ENCODE assay signal across 11 mouse cellular contexts in genomic region chr3:121429469-121429868, GRCm38 (mm10). TPM values are rescaled to one million over a fixed set of nuclear protein-coding genes. Genes with fewer than 3 reads are reported as not detected.
DNase-seq lines count a peak whose midpoint lies in the region; ATAC-seq lines count a peak whose summit lies in the region.
"Had no signal": no experiment of that assay in that cellular context is flagged by ENCODE, and none has a peak within 500 bp of the region (broad histone marks: within the 10 kb centered on the region; RNA-seq: fewer than 3 reads in every experiment).

No protein-coding gene starts in this region.

- intact Hi-C loops in heart, postnatal 14 days (cut with DNase I): loop anchor here (10.0 kb wide), 1 partner anchor 255 kb away; the partner anchor contains the start of gene Rwdd3

- no peak for ATAC-seq in heart, embryonic 11.5 days (replicated peaks; ENCODE audit: insufficient number of reproducible peaks, low FRiP score, low TSS enrichment)
- ATAC-seq in hindbrain, embryonic 14.5 days (ENCODE audit: low FRiP score): no peak
- no peak for ATAC-seq in midbrain, embryonic 14.5 days (ENCODE audit: low FRiP score, low TSS enrichment)

- no peaks in the 10 kb centered on the region for H3K36me3 ChIP-seq in heart, embryonic 11.5 days (ENCODE audit: control insufficient read depth, insufficient read depth, low read length)
- no peaks in the 10 kb centered on the region for H3K36me3 ChIP-seq in hindbrain, embryonic 14.5 days (replicated peaks; ENCODE audit: control insufficient read depth, insufficient read depth)
- H3K36me3 ChIP-seq in midbrain, embryonic 14.5 days (ENCODE audit: control insufficient read depth, insufficient read depth, low read length): no peaks in the 10 kb centered on the region

- no peaks in the 10 kb centered on the region for H3K27me3 ChIP-seq in heart, embryonic 11.5 days (ENCODE audit: control insufficient read depth, insufficient read depth, low read length)
- H3K27me3 ChIP-seq in hindbrain, embryonic 14.5 days (ENCODE audit: control insufficient read depth, insufficient read depth, low read length): no peaks in the 10 kb centered on the region
- peaks cover 2% of the 10 kb centered on the region; the same call in 1 of the 2 replicates for H3K27me3 ChIP-seq in midbrain, embryonic 14.5 days (ENCODE audit: control insufficient read depth, insufficient read depth, low read length)

- H3K9ac ChIP-seq in heart, embryonic 11.5 days (ENCODE audit: low read depth, low read length): no peak overlapping the region
- peak overlapping the region; percentile 42 for H3K9ac ChIP-seq in hindbrain, embryonic 14.5 days
- peak overlapping the region; percentile 20; the same call in 1 of the 2 replicates for H3K9ac ChIP-seq in midbrain, embryonic 14.5 days (replicated peaks; ENCODE audit: low read length)

- DNase-seq in heart, postnatal 14 days: no peak
- DNase-seq in hindbrain, embryonic 14.5 days (ENCODE audit: low spot score): no peak
- no peak for DNase-seq in midbrain, embryonic 14.5 days
- DNase-seq in adrenal gland, postnatal 10 days: no peak
- DNase-seq in left cerebral cortex, adult 11 months (ENCODE audit: low spot score): no peak
- no peak for DNase-seq in ovary, adult 18-20 months (ENCODE audit: low spot score)
- DNase-seq: kidney, adult 8-10 months; lung, postnatal 36 days; thymus, postnatal 36 days had no signal

- H3K4me1 ChIP-seq in heart, embryonic 11.5 days (ENCODE audit: control insufficient read depth, insufficient read depth, low read length): peaks cover 53% of the 10 kb centered on the region
- H3K4me1 ChIP-seq in brown adipose tissue, adult 24 weeks (ENCODE audit: control insufficient read depth, insufficient read depth, insufficient read length, low read length): peaks cover 13% of the 10 kb centered on the region
- peaks cover 50% of the 10 kb centered on the region for H3K4me1 ChIP-seq in hindbrain, embryonic 14.5 days (replicated peaks; ENCODE audit: control insufficient read depth, insufficient read depth, low read length)
- peaks cover 47% of the 10 kb centered on the region for H3K4me1 ChIP-seq in midbrain, embryonic 14.5 days (ENCODE audit: control insufficient read depth, insufficient read depth, low read length)

- peak overlapping the region; percentile 1; the same call in 1 of the 2 replicates for H3K4me3 ChIP-seq in heart, embryonic 11.5 days (ENCODE audit: low read depth, low read length)
- peak overlapping the region; percentile 29; the same call in 1 of the 2 replicates for H3K4me3 ChIP-seq in brown adipose tissue, adult 24 weeks (ENCODE audit: insufficient read depth, low read depth, low read length)
- peak overlapping the region; percentile 91 for H3K4me3 ChIP-seq in hindbrain, embryonic 14.5 days (replicated peaks; ENCODE audit: low read length)
- H3K4me3 ChIP-seq in midbrain, embryonic 14.5 days (replicated peaks; ENCODE audit: low read depth, low read length): peak overlapping the region; percentile 95

- no peaks in the 10 kb centered on the region for H3K9me3 ChIP-seq in heart, embryonic 11.5 days (replicated peaks; ENCODE audit: control insufficient read depth, low read length)
- H3K9me3 ChIP-seq in hindbrain, embryonic 14.5 days (ENCODE audit: control insufficient read depth, low read length): no peaks in the 10 kb centered on the region
- no peaks in the 10 kb centered on the region for H3K9me3 ChIP-seq in midbrain, embryonic 14.5 days (ENCODE audit: control insufficient read depth, low read length)

- peak overlapping the region; percentile 92 for H3K4me2 ChIP-seq in heart, embryonic 11.5 days
- peak overlapping the region; percentile 72 for H3K4me2 ChIP-seq in hindbrain, embryonic 14.5 days (replicated peaks)
- peak overlapping the region; percentile 90 for H3K4me2 ChIP-seq in midbrain, embryonic 14.5 days (ENCODE audit: low read length)

- no peak overlapping the region for H3K27ac ChIP-seq in heart, embryonic 11.5 days (ENCODE audit: low read depth, low read length)
- H3K27ac ChIP-seq in brown adipose tissue, adult 24 weeks (replicated peaks; ENCODE audit: low read depth, low read length): peak overlapping the region; percentile 97; the same call in 1 of the 2 replicates
- no peak overlapping the region; the same call in 1 of the 2 replicates for H3K27ac ChIP-seq in hindbrain, embryonic 14.5 days
- 0 out of 2 replicates have a peak overlapping the region, but pooled peaks have one; percentile 20 for H3K27ac ChIP-seq in midbrain, embryonic 14.5 days (replicated peaks; ENCODE audit: low read depth, low read length)

- WGBS in heart, embryonic 11.5 days (ENCODE audit: insufficient replicate concordance): 42% methylated on average over 3 of the region's 3 CpGs
- 9% methylated on average over 3 of the region's 3 CpGs for WGBS in hindbrain, embryonic 14.5 days
- 6% methylated on average over 3 of the region's 3 CpGs for whole genome bisulfite sequencing in midbrain, embryonic 14.5 days

RNA-seq across cellular contexts. Expression of gene Cnn3, which starts 3.2 kb away (rescaled TPM):
- 488 and 525 TPM in 2 replicates for polyA plus RNA-seq in heart, embryonic 11.5 days (2014; fragmentation: Nextera tagmentation; extraction: Ambion mirVana)
- 10 to 100 TPM; 68.1 to 74.9 TPM for total RNA-seq in heart, postnatal 14 days (2021)
- polyA plus RNA-seq in brown adipose tissue, adult 24 weeks (2012; ENCODE audit: insufficient read depth, insufficient read length, missing spikeins): 28.7 and 35.4 TPM in 2 replicates
- 436 and 444 TPM in 2 replicates for polyA plus RNA-seq in hindbrain, embryonic 14.5 days (2014; fragmentation: Nextera tagmentation; extraction: Ambion mirVana)
- 417 and 560 TPM in 2 replicates for polyA plus RNA-seq in midbrain, embryonic 14.5 days (2014; fragmentation: Nextera tagmentation; extraction: Ambion mirVana)
- total RNA-seq in adrenal gland, postnatal 10 days (2021): 100 to 1,000 TPM; 148 to 215 TPM

Comparison
In these comparisons a context has a peak if more than half of its experiments do, and no peak if none do; other contexts are left out.
1. H3K27ac ChIP-seq: peak in brown adipose tissue, adult 24 weeks (single experiment) and midbrain, embryonic 14.5 days (single experiment); none in heart, embryonic 11.5 days (single experiment) and hindbrain, embryonic 14.5 days (single experiment).
2. H3K4me3 ChIP-seq: peak in every context shown above with its lines; median percentile 95 in midbrain, embryonic 14.5 days; 91 in hindbrain, embryonic 14.5 days; 29 in brown adipose tissue, adult 24 weeks; 1 in heart, embryonic 11.5 days.
3. RNA of gene Cnn3, which starts 3.2 kb away (polyA plus RNA-seq): 417 to 560 TPM in midbrain, embryonic 14.5 days, 488 to 525 TPM in heart, embryonic 11.5 days and 436 to 444 TPM in hindbrain, embryonic 14.5 days; 28.7 to 35.4 TPM in brown adipose tissue, adult 24 weeks; every median in the first group is over 10 times any median in the second.
4. Peak in every context shown above with its lines, with median percentiles within 50 percentile points of each other: H3K4me2 ChIP-seq.